Mouse (Mus musculus) small intestine, adult 2 months (tissue): ENCODE data around the gene Gpr176.

Source experiments
- CTCF ChIP-seq: fragments of 200-500 bp; IDR thresholded peaks from 2 replicates; pipeline ENCODE4 v1.5.1; 2012; ENCODE audit warnings: low read depth, mild to moderate bottlenecking, control low read depth, inconsistent platforms, low read length, moderate library complexity, mixed read lengths; ENCODE audit not compliant: insufficient replicate concordance, insufficient read length; ENCODE audit errors: extremely low read depth
- POLR2A ChIP-seq: fragments of 200-500 bp; IDR thresholded peaks from 2 replicates; pipeline ENCODE4 v1.6.1; 2012; ENCODE audit warnings: low read depth, mild to moderate bottlenecking, control low read depth, inconsistent platforms, low read length, moderate library complexity

- TF ChIP-seq CTCF (no peak), POLR2A (no peak)
These were observed 66.7 kb downstream of the Gpr176 start for GRCm38 (mm10) chr2:118306522-118306895.
